Mouse (Mus musculus) brain, adult 2 months (tissue): Measurements from ENCODE around the gene 1700034J05Rik.

Experiments used
- DNase-seq: peaks from one replicate; pipeline ENCODE4 v3.0.0; 2011; ENCODE audit warnings: low read depth, low spot score

The 1700034J05Rik gene

GRCm38 (mm10) chr6:146926415-146926980, 27.7 kb downstream of the 1700034J05Rik start:
- no peak for DNase-seq

- no peak for DNase-seq
These were observed 35.9 kb downstream of the 1700034J05Rik start for GRCm38 (mm10) chr6:146918341-146918740.

DNA sequence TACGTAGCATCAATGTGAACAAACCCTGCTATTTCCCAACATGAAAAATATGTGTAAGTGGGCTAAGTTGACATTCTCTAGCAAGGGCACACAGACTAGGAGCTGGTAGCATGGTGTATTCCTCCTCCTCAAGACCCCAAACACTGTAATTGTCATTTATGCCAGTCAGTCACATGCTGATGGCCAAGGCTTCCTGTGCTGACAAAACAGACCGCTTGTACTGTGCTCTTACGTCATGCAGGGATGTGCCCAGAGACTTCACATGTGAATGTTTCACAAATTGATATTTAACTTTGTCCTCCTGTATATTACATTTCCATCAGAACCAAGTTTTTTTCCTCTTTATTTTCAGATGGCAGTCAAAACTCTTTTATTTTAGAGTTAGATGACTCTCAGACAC, 36.8 kb downstream of the 1700034J05Rik start:
- DNase-seq = no peak

DNA sequence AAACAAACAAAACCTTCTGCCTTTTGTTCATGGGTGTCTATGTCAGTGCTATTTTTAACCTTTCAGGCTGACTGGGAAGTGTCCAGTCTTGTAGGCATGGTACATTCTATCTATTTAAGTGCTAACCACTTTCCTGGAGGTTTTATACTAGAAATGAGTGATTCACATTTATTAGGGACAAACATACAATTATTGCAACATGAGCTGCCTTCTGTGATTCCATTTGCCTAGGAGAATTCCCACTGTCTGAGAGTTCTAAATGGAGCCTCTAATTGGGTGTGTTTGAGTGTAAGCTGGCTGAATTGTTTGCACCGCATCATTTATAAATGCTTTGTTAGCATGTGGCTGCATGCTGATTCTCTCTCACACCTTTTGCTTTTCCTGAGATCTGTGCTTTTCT, 38.4 kb downstream of the 1700034J05Rik start:
- DNase-seq = no peak

DNA sequence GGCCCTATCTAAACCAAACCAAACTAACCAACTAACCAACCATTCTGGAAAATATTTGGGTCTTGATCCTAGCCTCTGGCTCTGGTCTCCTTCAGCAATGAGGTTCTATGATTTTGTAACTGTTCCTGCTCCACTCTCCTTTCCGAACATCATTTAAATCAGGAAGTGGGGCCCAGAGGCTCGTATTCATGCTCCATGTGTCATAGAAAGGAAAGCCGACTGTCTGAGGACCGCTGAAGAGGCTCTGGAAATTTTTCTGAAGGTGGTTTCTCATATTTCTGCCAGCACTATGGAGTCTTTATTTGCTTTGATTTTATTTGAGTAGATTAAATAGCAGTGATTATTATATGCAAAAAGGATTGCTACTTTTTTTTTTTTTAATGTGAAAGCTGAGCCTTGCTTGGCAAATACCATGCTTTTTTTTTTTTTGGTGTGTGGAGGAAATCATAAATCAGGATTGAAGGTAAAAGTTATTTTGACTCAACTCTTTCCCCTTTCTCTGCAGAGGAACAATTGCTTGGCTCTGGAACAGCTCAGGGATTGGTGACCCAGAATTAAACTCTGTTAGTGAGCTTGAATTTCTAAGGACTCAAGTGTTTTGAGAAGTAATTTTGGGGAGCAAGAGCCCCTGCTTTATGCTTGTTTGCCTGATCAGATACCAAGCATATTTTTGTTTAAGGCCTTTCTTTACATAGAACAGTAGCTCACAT, 40.6 kb downstream of the 1700034J05Rik start:
- no peak for DNase-seq

- no peak for DNase-seq
These were observed 41.3 kb downstream of the 1700034J05Rik start for GRCm38 (mm10) chr6:146912835-146913488.

GRCm38 (mm10) chr6:146910801-146911200, 43.4 kb downstream of the 1700034J05Rik start:
- no peak for DNase-seq

DNA sequence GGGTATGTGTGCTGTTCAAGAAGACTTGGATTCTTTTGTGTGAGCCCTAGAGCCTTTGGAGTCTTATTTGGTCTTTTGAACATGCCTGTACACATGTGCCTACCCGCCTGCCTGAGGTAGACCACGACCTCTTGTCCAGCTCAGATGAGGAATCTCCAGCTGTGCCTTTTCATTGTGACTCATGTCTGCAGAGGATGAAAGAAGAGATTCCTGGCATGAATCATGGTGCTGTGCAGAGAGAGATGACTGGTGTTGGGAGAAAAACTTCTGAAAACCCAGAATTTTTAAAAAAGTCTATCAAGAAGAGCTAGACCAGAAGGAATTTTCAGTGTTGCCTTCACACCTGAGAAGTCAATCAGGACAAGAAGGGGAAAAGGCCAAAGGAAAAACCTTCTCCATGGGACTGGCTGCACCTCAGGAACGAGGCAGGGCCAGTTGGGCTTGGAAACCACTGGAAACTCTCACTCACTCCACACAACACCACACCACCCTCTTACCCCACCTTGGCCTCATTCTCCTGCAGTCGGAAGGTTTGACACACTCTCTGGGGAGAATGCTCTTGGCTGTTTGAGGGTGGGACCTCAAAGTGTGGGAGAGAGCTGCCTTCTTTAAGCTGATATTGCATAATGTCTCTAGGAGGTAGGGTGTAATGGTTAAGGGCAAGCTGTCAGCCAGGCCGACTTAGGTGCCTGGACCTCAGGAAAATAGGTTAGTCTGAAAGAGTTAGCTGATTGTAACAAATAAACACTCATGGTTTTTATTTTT, 44.3 kb downstream of the 1700034J05Rik start:
- DNase-seq = peak; percentile 69

DNA sequence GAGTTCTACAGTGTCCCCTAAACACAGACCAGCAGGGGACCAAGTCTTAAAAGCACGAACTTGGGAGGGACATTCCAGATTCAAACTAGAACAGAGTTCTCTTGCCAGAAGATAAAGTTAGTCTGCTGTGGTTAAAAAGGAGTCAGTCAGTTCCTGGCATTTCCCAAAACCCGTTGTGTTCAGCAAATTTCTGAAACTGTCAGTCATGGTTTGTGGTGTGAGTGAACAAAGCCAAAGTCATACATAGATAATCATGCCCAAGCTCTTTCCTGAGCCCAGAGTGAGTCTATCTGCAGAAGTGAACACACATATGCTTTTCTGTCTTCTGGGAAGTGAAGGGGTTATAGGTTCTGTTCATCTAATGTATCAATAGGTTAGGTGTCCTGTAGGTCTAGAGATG, 45.4 kb downstream of the 1700034J05Rik start:
- no peak for DNase-seq

- DNase-seq = no peak
These were observed 46.4 kb downstream of the 1700034J05Rik start for GRCm38 (mm10) chr6:146907795-146908190.

- DNase-seq = no peak
These were observed 47.0 kb downstream of the 1700034J05Rik start for GRCm38 (mm10) chr6:146907061-146907794.

- DNase-seq = no peak
These were observed 48.0 kb downstream of the 1700034J05Rik start for GRCm38 (mm10) chr6:146906000-146906786.

- no peak for DNase-seq
These were observed 49.5 kb downstream of the 1700034J05Rik start for GRCm38 (mm10) chr6:146904707-146905106.

GRCm38 (mm10) chr6:146903632-146904031, 50.6 kb downstream of the 1700034J05Rik start:
- no peak for DNase-seq

- no peak for DNase-seq
These were observed 52.3 kb downstream of the 1700034J05Rik start for GRCm38 (mm10) chr6:146901929-146902328.
